Mouse (Mus musculus) stomach, postnatal 0 days (tissue): ENCODE measurements around the gene Spata17.

Source experiments
- CTCF ChIP-seq: IDR thresholded peaks from 2 replicates; pipeline ENCODE4 v1.5.1; 2016; ENCODE audit warnings: antibody characterized with exemption, low read depth, mild to moderate bottlenecking, moderate library complexity
- EP300 ChIP-seq: optimal IDR thresholded peaks from 2 replicates; pipeline ENCODE3; 2016; ENCODE audit warnings: antibody characterized with exemption

DNA sequence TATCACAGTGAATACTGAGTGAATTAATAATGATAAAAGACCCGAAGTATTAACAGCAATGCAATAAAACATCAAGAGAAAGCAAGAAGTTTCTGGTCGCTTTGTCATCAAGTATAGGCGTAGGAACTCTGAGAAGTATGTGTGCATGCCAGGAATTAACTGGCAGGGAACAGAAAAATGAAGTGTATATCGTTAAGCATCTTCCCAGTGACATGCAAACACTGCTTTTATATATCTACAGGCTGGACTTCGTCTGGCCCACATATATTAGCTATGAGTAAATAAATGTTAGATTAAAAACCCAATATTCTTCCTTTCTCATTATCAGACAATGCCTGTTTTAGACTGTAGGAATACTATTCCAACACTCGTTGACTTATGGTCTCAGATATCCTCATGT is 9.8 kb downstream of the Spata17 start:
- TF ChIP-seq CTCF, result no peak
- TF ChIP-seq EP300, result no peak
